Mouse (Mus musculus): ENCODE results near the gene Taf7l. TPM values are rescaled to one million over a fixed set of nuclear protein-coding genes. Genes with fewer than 3 reads are reported as not detected.

Gene Taf7l
- 0.06 TPM in 1 of 2 replicates, not detected in the other for polyA plus RNA-seq (2015; fragmentation: Nextera tagmentation; extraction: Ambion mirVana)

GRCm38 (mm10) chrX:134476290-134476689 is at the start of gene Taf7l:
Gene Taf7l, minus strand, starts transcription at chrX:134476490.

Other genes starting within 250 kb of the Taf7l start
- 8.8 and 9.9 TPM in 2 replicates for gene Trmt2b, start 199.5 kb downstream of the Taf7l start, polyA plus RNA-seq (2015; fragmentation: Nextera tagmentation; extraction: Ambion mirVana)
- gene Tmem35a, start 181.3 kb downstream of the Taf7l start, polyA plus RNA-seq (2015; fragmentation: Nextera tagmentation; extraction: Ambion mirVana): 14.7 and 20.7 TPM in 2 replicates
- 24.5 and 27.3 TPM in 2 replicates for gene Cenpi, start 168.4 kb downstream of the Taf7l start, polyA plus RNA-seq (2015; fragmentation: Nextera tagmentation; extraction: Ambion mirVana)
- 0.17 and 0.23 TPM in 2 replicates for gene Drp2, start 71.9 kb downstream of the Taf7l start, polyA plus RNA-seq (2015; fragmentation: Nextera tagmentation; extraction: Ambion mirVana)
- gene Timm8a1, start 65.4 kb upstream of the Taf7l start, polyA plus RNA-seq (2015; fragmentation: Nextera tagmentation; extraction: Ambion mirVana): 74.5 TPM in 2 replicates
- 28.6 and 30.1 TPM in 2 replicates for gene Btk, start 107.1 kb upstream of the Taf7l start, polyA plus RNA-seq (2015; fragmentation: Nextera tagmentation; extraction: Ambion mirVana)
- 492 and 510 TPM in 2 replicates for gene Rpl36a, start 109.2 kb upstream of the Taf7l start, polyA plus RNA-seq (2015; fragmentation: Nextera tagmentation; extraction: Ambion mirVana)
- 3.8 and 4.9 TPM in 2 replicates for gene Gla, start 124.6 kb upstream of the Taf7l start, polyA plus RNA-seq (2015; fragmentation: Nextera tagmentation; extraction: Ambion mirVana)
- gene Hnrnph2, start 124.7 kb upstream of the Taf7l start, polyA plus RNA-seq (2015; fragmentation: Nextera tagmentation; extraction: Ambion mirVana): 102 and 103 TPM in 2 replicates
- gene Armcx4, start 210.0 kb upstream of the Taf7l start, polyA plus RNA-seq (2015; fragmentation: Nextera tagmentation; extraction: Ambion mirVana): 1.3 and 1.4 TPM in 2 replicates
- gene Armcx1, start 241.5 kb upstream of the Taf7l start, polyA plus RNA-seq (2015; fragmentation: Nextera tagmentation; extraction: Ambion mirVana): 11.2 and 13.1 TPM in 2 replicates

All from spleen, postnatal 0 days (tissue).